In genomic region chr19:8817001-8817400, GRCm38 (mm10) we compare ENCODE assay signal across 10 mouse cellular contexts. TPM values are rescaled to one million over a fixed set of nuclear protein-coding genes. Genes with fewer than 3 reads are reported as not detected.
DNase-seq lines count a peak whose midpoint lies in the region; ATAC-seq and TF ChIP-seq lines count a peak whose summit lies in the region.
"Had no signal": no experiment of that assay in that cellular context is flagged by ENCODE, and none has a peak within 500 bp of the region (broad histone marks: within the 10 kb centered on the region; RNA-seq: fewer than 3 reads in every experiment).

No protein-coding gene starts in this region.

- WGBS in liver, embryonic 11.5 days = 83% methylated on average over 3 of the region's 3 CpGs
- WGBS in forebrain, embryonic 11.5 days = 62% methylated on average over 3 of the region's 3 CpGs
- 89% methylated on average over 3 of the region's 3 CpGs for WGBS in limb, embryonic 14.5 days

- TF ChIP-seq POLR2A in limb, embryonic 14.5 days (IDR thresholded peaks at IDR 0.05; ENCODE audit: borderline replicate concordance, extremely low read depth, insufficient read depth, insufficient read length) = no peak

- H3K27me3 ChIP-seq in liver, embryonic 11.5 days (replicated peaks; ENCODE audit: control insufficient read depth, insufficient read depth, low read length) = no peaks in the 10 kb centered on the region
- no peaks in the 10 kb centered on the region for H3K27me3 ChIP-seq in forebrain, embryonic 11.5 days (ENCODE audit: control insufficient read depth, insufficient read depth, low read length)
- H3K27me3 ChIP-seq in limb, embryonic 14.5 days (ENCODE audit: control insufficient read depth, insufficient read depth, low read length) = no peaks in the 10 kb centered on the region

- ATAC-seq in liver, embryonic 11.5 days (replicated peaks; ENCODE audit: low FRiP score) = no peak
- ATAC-seq in forebrain, embryonic 11.5 days (replicated peaks; ENCODE audit: low FRiP score) = no peak
- no peak for ATAC-seq in limb, embryonic 14.5 days (ENCODE audit: low FRiP score, low read depth)

- peaks cover 33% of the 10 kb centered on the region; the same call in 1 of the 2 replicates for H3K36me3 ChIP-seq in liver, embryonic 11.5 days (ENCODE audit: control insufficient read depth, insufficient read depth, low read length)
- peaks cover 7% of the 10 kb centered on the region; the same call in 1 of the 2 replicates for H3K36me3 ChIP-seq in forebrain, embryonic 11.5 days (ENCODE audit: control insufficient read depth, insufficient read depth, low read length)
- H3K36me3 ChIP-seq in limb, embryonic 14.5 days (ENCODE audit: control insufficient read depth, insufficient read depth, low read length) = peaks cover 45% of the 10 kb centered on the region

- H3K9me3 ChIP-seq in liver, embryonic 11.5 days (ENCODE audit: control insufficient read depth, low read length) = no peaks in the 10 kb centered on the region
- H3K9me3 ChIP-seq in forebrain, embryonic 11.5 days (ENCODE audit: control insufficient read depth, low read length) = no peaks in the 10 kb centered on the region
- H3K9me3 ChIP-seq in limb, embryonic 14.5 days (ENCODE audit: control insufficient read depth, low read length) = no peaks in the 10 kb centered on the region

- peak overlapping the region; percentile 93 for H3K4me2 ChIP-seq in liver, embryonic 11.5 days
- 0 out of 2 replicates have a peak overlapping the region, but pooled peaks have one; percentile 24 for H3K4me2 ChIP-seq in forebrain, embryonic 11.5 days (ENCODE audit: low read depth, low read length, severe bottlenecking)
- H3K4me2 ChIP-seq in limb, embryonic 14.5 days (replicated peaks; ENCODE audit: low read depth, low read length, severe bottlenecking) = peak overlapping the region; percentile 87

- no peak overlapping the region for H3K4me3 ChIP-seq in liver, embryonic 11.5 days (ENCODE audit: low read depth, low read length)
- H3K4me3 ChIP-seq in forebrain, embryonic 11.5 days (ENCODE audit: low read depth, low read length) = 0 out of 2 replicates have a peak overlapping the region, but pooled peaks have one; percentile 2
- H3K4me3 ChIP-seq in limb, embryonic 14.5 days (replicated peaks; ENCODE audit: low read length) = peak overlapping the region; percentile 10; the same call in 1 of the 2 replicates

- H3K27ac ChIP-seq in liver, embryonic 11.5 days (ENCODE audit: low read depth, low read length) = no peak overlapping the region
- no peak overlapping the region for H3K27ac ChIP-seq in forebrain, embryonic 11.5 days (ENCODE audit: low read depth, low read length)
- H3K27ac ChIP-seq in limb, embryonic 14.5 days (replicated peaks; ENCODE audit: low read depth, low read length) = no peak overlapping the region

- H3K4me1 ChIP-seq in liver, embryonic 11.5 days (replicated peaks; ENCODE audit: control insufficient read depth, insufficient read depth, low read length) = peaks cover 9% of the 10 kb centered on the region
- H3K4me1 ChIP-seq in forebrain, embryonic 11.5 days (replicated peaks; ENCODE audit: control insufficient read depth, insufficient read depth, low read length) = peaks cover 15% of the 10 kb centered on the region
- H3K4me1 ChIP-seq in limb, embryonic 14.5 days (ENCODE audit: control insufficient read depth, insufficient read depth, low read length) = peaks cover 25% of the 10 kb centered on the region

- DNase-seq in liver, embryonic 11.5 days (ENCODE audit: low spot score) = no peak
- no peak for DNase-seq in liver
- no peak for DNase-seq in forebrain, embryonic 11.5 days (ENCODE audit: low spot score)
- no peak for DNase-seq in limb, embryonic 14.5 days (ENCODE audit: low spot score)
- peak; percentile 70 for DNase-seq in retina, postnatal 7 days (ENCODE audit: low read depth, low spot score)
- no peak for DNase-seq in gastrocnemius, postnatal 10 days
- no peak for DNase-seq in thymus, postnatal 0 days (ENCODE audit: low spot score)
- DNase-seq in gastrocnemius, postnatal 25 days = no peak
- DNase-seq: thymus, adult 2 months had no signal

- no peak overlapping the region for H3K9ac ChIP-seq in liver, embryonic 11.5 days (ENCODE audit: low read depth, low read length)
- peak overlapping the region; percentile 32 for H3K9ac ChIP-seq in forebrain, embryonic 11.5 days (ENCODE audit: low read length)
- 0 out of 2 replicates have a peak overlapping the region, but pooled peaks have one; percentile 31 for H3K9ac ChIP-seq in limb, embryonic 14.5 days (ENCODE audit: low read depth, low read length, severe bottlenecking)

RNA-seq across cellular contexts. Expression of gene Ttc9c, which starts 2.1 kb away (rescaled TPM):
- polyA plus RNA-seq in liver, embryonic 11.5 days (2014; fragmentation: Nextera tagmentation; extraction: Ambion mirVana) = 43.8 and 46.8 TPM in 2 replicates
- 75.7 and 80.8 TPM in 2 replicates for polyA plus RNA-seq in forebrain, embryonic 11.5 days (2014; fragmentation: Nextera tagmentation; extraction: Ambion mirVana)
- 48.3 and 54.3 TPM in 2 replicates for polyA plus RNA-seq in limb, embryonic 14.5 days (2012; rRNA removed)
- polyA plus RNA-seq in limb, embryonic 14.5 days (2014; fragmentation: Nextera tagmentation; extraction: Ambion mirVana) = 41.8 and 48.5 TPM in 2 replicates
- total RNA-seq in gastrocnemius, postnatal 10 days (2021) = 10 to 100 TPM; 11.8 to 15.7 TPM
- 44.1 and 49.8 TPM in 2 replicates for polyA plus RNA-seq in thymus, postnatal 0 days (2015; fragmentation: Nextera tagmentation; extraction: Ambion mirVana)
- 10 to 100 TPM; 10.9 to 13.1 TPM for total RNA-seq in gastrocnemius, postnatal 25 days (2021)

RNA-seq across cellular contexts. Expression of gene Hnrnpul2, which starts 2.8 kb away (rescaled TPM):
- polyA plus RNA-seq in liver, embryonic 11.5 days (2014; fragmentation: Nextera tagmentation; extraction: Ambion mirVana) = 5.5 and 6.4 TPM in 2 replicates
- polyA plus RNA-seq in forebrain, embryonic 11.5 days (2014; fragmentation: Nextera tagmentation; extraction: Ambion mirVana) = 6.7 and 7.8 TPM in 2 replicates
- polyA plus RNA-seq in limb, embryonic 14.5 days (2012; rRNA removed) = 59.4 and 88.6 TPM in 2 replicates
- polyA plus RNA-seq in limb, embryonic 14.5 days (2014; fragmentation: Nextera tagmentation; extraction: Ambion mirVana) = 9.5 and 9.6 TPM in 2 replicates
- 10 to 100 TPM; 42.2 to 47.8 TPM for total RNA-seq in gastrocnemius, postnatal 10 days (2021)
- 4.3 and 5.3 TPM in 2 replicates for polyA plus RNA-seq in thymus, postnatal 0 days (2015; fragmentation: Nextera tagmentation; extraction: Ambion mirVana)
- 10 to 100 TPM; 34.7 to 38.6 TPM for total RNA-seq in gastrocnemius, postnatal 25 days (2021)

RNA-seq across cellular contexts. Expression of gene AC129217.1, which starts 12.6 kb away (rescaled TPM):
- polyA plus RNA-seq in liver, embryonic 11.5 days (2014; fragmentation: Nextera tagmentation; extraction: Ambion mirVana) = 0.40 TPM in 1 of 2 replicates, not detected in the other
- not detected in 2 replicates for polyA plus RNA-seq in forebrain, embryonic 11.5 days (2014; fragmentation: Nextera tagmentation; extraction: Ambion mirVana)
- 0.51 and 3.0 TPM in 2 replicates for polyA plus RNA-seq in limb, embryonic 14.5 days (2012; rRNA removed)
- not detected in 2 replicates for polyA plus RNA-seq in limb, embryonic 14.5 days (2014; fragmentation: Nextera tagmentation; extraction: Ambion mirVana)
- total RNA-seq in gastrocnemius, postnatal 10 days (2021) = not detected
- polyA plus RNA-seq in thymus, postnatal 0 days (2015; fragmentation: Nextera tagmentation; extraction: Ambion mirVana) = not detected in 2 replicates
- not detected for total RNA-seq in gastrocnemius, postnatal 25 days (2021)
- total RNA-seq: layer of hippocampus, adult 8-10 months had no signal

RNA-seq across cellular contexts. Expression of gene Zbtb3, which starts 14.6 kb away (rescaled TPM):
- 3.2 and 4.1 TPM in 2 replicates for polyA plus RNA-seq in liver, embryonic 11.5 days (2014; fragmentation: Nextera tagmentation; extraction: Ambion mirVana)
- 5.4 and 5.9 TPM in 2 replicates for polyA plus RNA-seq in forebrain, embryonic 11.5 days (2014; fragmentation: Nextera tagmentation; extraction: Ambion mirVana)
- polyA plus RNA-seq in limb, embryonic 14.5 days (2012; rRNA removed) = 3.5 and 3.9 TPM in 2 replicates
- polyA plus RNA-seq in limb, embryonic 14.5 days (2014; fragmentation: Nextera tagmentation; extraction: Ambion mirVana) = 5.3 and 5.6 TPM in 2 replicates
- total RNA-seq in gastrocnemius, postnatal 10 days (2021) = 1 to 10 TPM; 1.0 to 1.4 TPM
- polyA plus RNA-seq in thymus, postnatal 0 days (2015; fragmentation: Nextera tagmentation; extraction: Ambion mirVana) = 2.9 and 3.5 TPM in 2 replicates
- total RNA-seq in gastrocnemius, postnatal 25 days (2021) = under 1 TPM; 0.43 to 0.56 TPM

RNA-seq across cellular contexts. Expression of gene Polr2g, which starts 18.6 kb away (rescaled TPM):
- polyA plus RNA-seq in liver, embryonic 11.5 days (2014; fragmentation: Nextera tagmentation; extraction: Ambion mirVana) = 152 and 159 TPM in 2 replicates
- polyA plus RNA-seq in forebrain, embryonic 11.5 days (2014; fragmentation: Nextera tagmentation; extraction: Ambion mirVana) = 151 and 156 TPM in 2 replicates
- 135 and 140 TPM in 2 replicates for polyA plus RNA-seq in limb, embryonic 14.5 days (2012; rRNA removed)
- 153 and 165 TPM in 2 replicates for polyA plus RNA-seq in limb, embryonic 14.5 days (2014; fragmentation: Nextera tagmentation; extraction: Ambion mirVana)
- total RNA-seq in gastrocnemius, postnatal 10 days (2021) = 10 to 100 TPM; 40.9 to 45.1 TPM
- 233 and 246 TPM in 2 replicates for polyA plus RNA-seq in thymus, postnatal 0 days (2015; fragmentation: Nextera tagmentation; extraction: Ambion mirVana)
- total RNA-seq in gastrocnemius, postnatal 25 days (2021) = 10 to 100 TPM; 29.3 to 34.7 TPM

Comparison
In these comparisons a context has a peak if more than half of its experiments do, and no peak if none do; other contexts are left out.
1. H3K4me2 ChIP-seq: peak in every context shown above with its lines; median percentile 93 in liver, embryonic 11.5 days; 87 in limb, embryonic 14.5 days; 24 in forebrain, embryonic 11.5 days.